Mouse (Mus musculus): ENCODE results near the gene Nrap. TPM values are rescaled to one million over a fixed set of nuclear protein-coding genes. Genes with fewer than 3 reads are reported as not detected.

The Nrap gene
- total RNA-seq, 2 experiments from 2014 or later: 675 to 914 TPM

DNA sequence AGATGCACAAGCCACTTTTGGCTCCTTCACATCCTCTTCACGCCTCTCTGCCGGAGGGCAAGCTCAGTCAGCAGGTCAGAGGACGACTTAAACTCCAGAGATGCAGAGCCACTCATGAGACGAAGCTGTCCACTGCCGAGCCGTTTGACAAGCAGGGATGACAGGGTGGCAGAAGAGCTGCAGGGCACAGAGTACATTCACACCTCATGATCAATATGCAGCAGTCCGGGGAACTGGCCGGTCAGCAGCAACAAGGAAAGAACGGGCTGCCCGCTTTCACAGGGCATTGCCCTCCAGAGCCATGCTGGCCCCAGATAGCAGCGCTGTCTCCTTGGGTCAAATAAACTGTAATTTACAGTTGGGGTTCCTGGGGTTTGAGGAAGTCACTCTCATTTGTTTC, 111.5 kb downstream of the Nrap start:
- intact Hi-C loops (cut with DNase I): no loop called here
- TF ChIP-seq CTCF (IDR thresholded peaks at IDR 0.05): no peak

GRCm38 (mm10) chr19:56277951-56278350, 111.9 kb downstream of the Nrap start:
- H3K27ac ChIP-seq: no peak overlapping the region

More for the DNA sequence above, 111.5 kb downstream of the Nrap start:
- no peak overlapping the region for H3K27ac ChIP-seq
- H3K4me3 ChIP-seq: no peak overlapping the region
- no peak for DNase-seq

DNA sequence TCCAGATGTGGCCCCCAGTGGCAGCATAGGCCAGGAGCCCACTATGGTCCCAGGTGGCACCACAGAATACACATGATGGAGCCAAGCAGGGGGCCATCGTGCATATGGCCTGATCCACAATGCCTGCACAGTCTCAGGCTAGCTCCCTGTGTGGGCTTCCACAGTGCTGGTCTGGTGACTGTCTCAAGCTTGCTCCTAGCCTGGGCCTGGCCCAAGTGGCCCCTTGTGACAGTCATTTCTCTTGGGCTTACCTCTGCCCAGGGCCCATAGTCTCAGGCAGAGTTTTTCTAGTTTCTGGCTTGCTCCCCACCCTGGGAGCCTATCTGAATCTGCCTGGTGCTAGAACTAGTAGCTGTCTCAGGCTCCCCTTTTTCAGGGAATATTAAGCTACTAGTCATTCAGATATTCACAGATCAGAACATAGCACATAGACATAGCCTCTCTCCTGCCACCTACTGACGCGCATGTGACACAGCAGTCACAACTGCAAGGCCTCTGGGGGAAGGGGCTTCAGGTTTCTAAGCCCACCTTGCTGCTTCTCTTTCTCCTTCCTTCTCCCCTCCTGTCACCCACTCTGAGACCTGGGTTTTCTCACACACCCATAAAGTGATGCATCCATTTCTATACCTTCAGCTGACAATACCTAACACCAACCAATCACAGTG, 112.6 kb downstream of the Nrap start:
- intact Hi-C loops (cut with DNase I): no loop called here

More at GRCm38 (mm10) chr19:56277951-56278350, 111.9 kb downstream of the Nrap start:
- no peak for TF ChIP-seq CTCF (IDR thresholded peaks at IDR 0.05)
- no peak for DNase-seq
- H3K4me3 ChIP-seq: no peak overlapping the region
- intact Hi-C loops (cut with DNase I): no loop called here

GRCm38 (mm10) chr19:56272081-56272480, 117.8 kb downstream of the Nrap start:
- TF ChIP-seq CTCF (IDR thresholded peaks at IDR 0.05): no peak
- DNase-seq: no peak
- intact Hi-C loops (cut with DNase I): no loop called here
- Histone ChIP-seq H3K27ac (no peak overlapping the region), H3K4me3 (no peak overlapping the region)

More for the DNA sequence above, 112.6 kb downstream of the Nrap start:
- H3K4me3 ChIP-seq: no peak overlapping the region
- TF ChIP-seq CTCF (IDR thresholded peaks at IDR 0.05): peak; percentile 28; the same call in 1 of the 2 replicates
- DNase-seq: no peak
- no peak overlapping the region for H3K27ac ChIP-seq

Other genes with a start within 250 kb of the Nrap start
- gene Habp2, start 102.9 kb downstream of the Nrap start, total RNA-seq (2021): not detected
- gene Casp7, start 7.1 kb upstream of the Nrap start, total RNA-seq (2021): 1 to 10 TPM; 2.4 to 4.9 TPM
- under 1 TPM in 1 of 2 experiments, not detected in 1; 0.20 TPM for gene Plekhs1, start 71.6 kb upstream of the Nrap start, total RNA-seq (2021)
- gene Dclre1a, start 158.2 kb upstream of the Nrap start, total RNA-seq (2021): 1 to 10 TPM; 3.3 to 4.7 TPM
- 1 to 10 TPM; 7.2 to 10.0 TPM for gene Nhlrc2, start 158.2 kb upstream of the Nrap start, total RNA-seq (2021)

All from gastrocnemius, adult 2 months (tissue).